Mouse (Mus musculus): Measurements from ENCODE around the gene Otud7a.

Gene Otud7a

DNA sequence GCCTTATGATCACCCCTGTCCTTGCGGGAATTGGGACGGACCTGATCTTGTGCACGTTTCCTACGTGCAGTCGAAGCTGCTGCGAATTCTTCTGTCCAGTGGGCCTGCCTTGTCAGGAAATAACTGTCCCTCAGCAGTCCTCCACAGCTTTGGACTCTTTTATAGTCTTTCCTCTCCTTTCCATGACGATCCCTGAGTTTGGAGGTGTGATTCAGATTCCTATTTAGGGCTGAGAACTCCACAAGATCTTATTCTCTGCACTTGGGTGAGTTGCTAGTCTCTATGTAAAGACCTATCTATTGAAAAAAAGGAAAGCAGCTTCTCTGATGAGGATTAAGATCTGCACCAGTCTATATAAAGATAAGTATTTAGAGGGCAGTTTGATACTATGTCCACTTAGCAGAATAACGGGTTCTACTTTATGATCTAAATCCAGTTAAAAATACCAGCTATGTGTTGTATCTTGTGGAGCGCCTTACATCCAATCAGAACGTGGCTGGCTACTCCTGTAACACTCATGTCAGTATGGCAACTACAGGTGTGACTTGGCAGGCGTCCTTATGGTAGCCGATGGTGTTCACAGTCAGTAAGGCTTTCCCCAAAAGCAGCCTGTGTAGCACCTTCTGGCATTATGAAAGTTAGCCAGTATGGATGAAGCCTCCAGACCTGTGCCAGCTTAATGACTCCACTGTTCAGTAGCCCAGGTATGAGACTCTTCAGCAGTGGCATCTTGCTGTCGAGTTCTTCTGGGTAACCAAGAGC is 274.8 kb downstream of the Otud7a start:
- DNase-seq, result peak; percentile 69

DNA sequence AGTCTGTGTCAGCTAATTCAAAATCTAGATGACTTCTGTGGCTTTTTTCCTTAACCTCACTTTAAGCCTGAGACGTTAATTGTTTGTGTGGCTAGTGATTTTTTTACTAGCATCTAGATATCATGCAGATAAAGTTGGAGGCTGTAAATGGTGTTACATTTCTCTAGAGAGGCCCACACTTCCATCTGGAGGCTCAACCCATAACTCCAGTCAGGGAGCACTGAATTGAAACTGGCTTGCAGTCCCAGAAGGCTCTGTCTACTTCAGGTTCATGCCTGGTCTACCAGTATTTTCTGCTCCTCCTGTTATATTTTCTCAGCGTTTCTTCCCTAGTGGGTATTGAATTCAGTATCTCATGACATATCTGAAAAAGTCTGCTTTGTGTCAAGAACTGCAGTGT is 276.1 kb downstream of the Otud7a start:
- no peak for DNase-seq

DNA sequence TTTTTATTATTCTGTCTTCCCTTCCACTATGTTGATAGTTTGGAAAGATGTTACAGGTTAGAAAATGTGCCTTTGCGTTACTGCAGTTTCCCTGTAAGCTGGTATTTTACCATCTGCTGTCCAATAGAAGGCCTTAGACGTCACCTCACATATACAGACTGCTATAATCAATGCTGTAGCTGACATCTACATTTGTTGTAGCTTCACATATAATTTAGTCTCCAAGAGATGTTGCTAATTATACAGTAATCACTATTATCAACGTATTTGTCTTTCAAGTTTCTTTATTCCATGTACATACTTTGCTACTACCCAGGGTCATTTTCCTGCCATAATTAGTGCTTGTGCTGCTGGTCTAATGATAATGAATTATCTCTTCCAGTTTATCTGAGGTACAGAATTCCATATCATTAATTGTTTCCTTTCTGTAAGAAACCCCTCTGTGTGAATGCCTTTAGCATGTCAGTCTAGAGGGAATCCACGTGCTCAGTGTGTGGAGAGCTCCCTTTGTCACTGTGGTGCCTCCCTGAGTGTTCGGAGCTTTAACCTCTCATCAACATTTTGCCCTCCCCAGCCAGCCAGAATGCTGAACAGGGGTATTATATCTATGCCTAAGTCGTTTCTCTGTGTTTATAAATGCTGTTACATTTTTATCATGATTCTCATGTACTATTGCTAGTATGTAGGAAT is 280.6 kb downstream of the Otud7a start:
- DNase-seq, result no peak

DNA sequence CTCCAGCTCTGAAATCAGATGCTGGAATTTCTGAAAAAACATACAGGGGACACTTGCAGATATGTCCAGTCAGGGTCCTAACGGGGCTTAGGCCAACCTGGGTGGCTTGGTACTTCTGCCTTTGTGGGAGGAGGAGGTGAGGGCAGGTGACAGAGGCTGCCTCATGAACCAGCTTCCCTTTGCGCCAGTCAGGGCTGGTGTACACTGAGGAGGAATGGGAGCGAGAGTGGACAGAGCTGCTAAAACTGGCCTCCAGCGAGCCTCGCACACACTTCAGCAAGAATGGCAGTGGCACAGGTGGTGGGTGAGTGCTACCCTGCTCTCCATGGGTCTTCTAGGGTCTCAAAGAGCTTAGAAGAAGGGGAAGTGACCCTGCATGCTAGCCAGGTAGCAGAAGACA is 285.1 kb downstream of the Otud7a start:
- no peak for DNase-seq

DNA sequence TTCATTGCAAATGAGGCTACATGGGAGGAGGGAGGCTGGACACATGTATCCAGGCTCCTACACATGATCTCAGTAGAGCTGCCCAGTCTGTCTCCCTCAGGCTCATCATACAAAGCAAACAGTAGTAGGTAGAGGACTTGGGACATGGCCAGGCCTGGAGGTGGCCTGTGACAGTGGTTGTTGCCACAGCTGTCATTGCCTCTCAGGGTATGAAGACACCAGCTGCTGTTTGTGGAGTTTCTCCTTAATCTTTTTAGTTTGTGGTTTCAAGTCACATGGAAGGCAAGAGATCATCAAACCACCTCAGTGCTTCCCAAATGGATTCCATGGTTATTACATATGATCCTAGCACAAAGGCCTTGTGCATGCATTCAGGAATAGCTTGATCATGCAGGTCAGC is 285.5 kb downstream of the Otud7a start:
- no peak for DNase-seq

DNA sequence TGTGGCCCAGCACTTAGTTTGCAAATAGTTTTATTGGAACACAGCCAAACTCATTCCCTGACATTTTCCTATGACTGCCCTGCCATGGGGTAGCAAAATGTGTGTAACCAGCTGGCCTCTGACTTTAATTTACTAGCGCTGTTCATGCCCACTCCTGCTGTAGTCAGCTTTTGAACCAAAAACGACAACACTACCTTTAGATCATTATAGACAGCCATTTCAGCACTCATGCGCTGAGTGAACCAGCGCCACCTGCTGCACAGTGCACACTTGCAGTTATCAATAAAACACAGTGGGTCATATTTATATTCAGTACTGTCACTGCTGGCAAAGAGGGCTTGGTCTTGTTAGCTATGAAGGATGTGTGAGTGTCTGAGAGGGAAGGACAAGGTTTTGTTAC is 293.2 kb downstream of the Otud7a start:
- DNase-seq, result no peak

DNA sequence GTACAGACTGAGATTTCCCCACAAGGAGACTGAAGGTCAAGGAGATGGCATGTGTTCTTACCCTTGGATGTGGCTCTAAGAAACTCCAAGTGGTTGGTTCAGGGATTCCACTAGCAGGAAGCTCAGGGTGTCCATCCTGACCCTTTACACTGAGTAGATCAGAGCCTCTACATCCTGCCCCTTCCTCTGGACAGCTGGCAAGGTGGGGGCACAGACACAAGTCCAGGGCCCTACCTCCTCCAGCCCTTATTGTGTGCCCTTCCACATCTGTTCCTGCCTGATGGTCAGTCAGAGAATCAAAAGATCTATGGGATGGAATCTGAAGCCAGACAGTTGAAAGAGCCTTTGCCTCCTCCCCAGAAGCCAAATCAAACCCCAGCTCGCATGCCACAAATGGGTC is 293.6 kb downstream of the Otud7a start:
- DNase-seq, result no peak

DNA sequence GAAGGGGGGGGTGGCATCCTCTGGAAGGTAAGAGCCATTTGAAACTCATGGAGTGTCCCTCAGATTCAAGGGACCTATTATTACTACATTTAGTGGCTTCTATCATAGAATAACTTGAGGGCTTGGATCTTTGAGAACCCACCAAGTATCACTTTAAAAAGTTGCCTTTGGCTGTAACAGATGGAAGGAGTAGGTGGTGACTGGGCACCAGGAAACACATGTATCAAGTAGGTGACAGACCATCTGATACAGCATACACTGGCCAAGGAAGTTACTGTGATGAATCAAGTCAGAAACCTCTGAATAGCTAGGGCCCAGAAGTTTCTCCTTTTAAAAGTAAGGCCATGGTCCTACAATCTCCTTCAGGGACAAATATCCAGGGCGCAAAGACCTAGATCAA is 298.6 kb downstream of the Otud7a start:
- no peak for DNase-seq

DNA sequence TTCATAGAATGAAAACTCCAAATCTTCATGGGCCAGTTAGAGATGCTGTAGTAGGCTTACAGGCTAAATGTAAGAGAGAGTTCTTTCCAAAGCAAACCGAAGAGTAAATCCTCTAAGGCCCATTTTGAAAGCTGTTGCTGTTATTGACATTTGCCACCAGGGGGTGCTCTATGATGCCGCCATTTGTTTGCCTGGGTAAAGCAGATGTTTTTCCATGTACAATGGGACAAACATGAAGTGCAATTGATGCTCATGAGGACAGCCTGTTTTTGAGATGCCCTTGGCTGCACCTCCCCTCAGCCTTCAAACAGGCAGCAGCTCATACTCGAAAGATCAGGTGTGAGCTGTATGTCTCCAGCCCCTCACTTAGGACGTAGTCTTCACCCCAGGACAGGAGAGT is 307.5 kb downstream of the Otud7a start:
- DNase-seq, result peak; percentile 68

DNA sequence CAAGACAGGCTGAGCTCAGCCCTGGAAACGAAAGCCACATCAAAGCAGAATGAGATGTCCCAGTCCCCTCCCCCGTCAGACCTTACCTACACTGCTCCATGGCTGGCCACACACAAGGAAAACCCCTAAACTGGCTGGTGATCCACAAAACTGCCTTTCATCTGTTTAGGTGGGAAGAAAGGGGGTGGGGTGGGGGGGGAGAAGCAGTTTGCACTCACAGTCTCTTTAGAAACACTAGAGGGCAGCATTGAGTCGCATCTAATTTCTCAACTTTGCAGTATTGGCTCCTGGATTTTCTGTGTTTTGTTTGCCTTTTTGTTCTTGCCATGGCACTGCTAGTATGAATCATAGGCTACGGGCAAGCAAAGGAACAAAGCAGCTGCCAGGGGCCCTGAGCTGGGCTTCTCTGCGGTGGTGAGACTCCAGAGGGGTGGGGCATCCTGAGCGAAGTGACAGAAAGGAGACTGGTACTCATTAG is 308.8 kb downstream of the Otud7a start:
- DNase-seq, result peak; percentile 91

DNA sequence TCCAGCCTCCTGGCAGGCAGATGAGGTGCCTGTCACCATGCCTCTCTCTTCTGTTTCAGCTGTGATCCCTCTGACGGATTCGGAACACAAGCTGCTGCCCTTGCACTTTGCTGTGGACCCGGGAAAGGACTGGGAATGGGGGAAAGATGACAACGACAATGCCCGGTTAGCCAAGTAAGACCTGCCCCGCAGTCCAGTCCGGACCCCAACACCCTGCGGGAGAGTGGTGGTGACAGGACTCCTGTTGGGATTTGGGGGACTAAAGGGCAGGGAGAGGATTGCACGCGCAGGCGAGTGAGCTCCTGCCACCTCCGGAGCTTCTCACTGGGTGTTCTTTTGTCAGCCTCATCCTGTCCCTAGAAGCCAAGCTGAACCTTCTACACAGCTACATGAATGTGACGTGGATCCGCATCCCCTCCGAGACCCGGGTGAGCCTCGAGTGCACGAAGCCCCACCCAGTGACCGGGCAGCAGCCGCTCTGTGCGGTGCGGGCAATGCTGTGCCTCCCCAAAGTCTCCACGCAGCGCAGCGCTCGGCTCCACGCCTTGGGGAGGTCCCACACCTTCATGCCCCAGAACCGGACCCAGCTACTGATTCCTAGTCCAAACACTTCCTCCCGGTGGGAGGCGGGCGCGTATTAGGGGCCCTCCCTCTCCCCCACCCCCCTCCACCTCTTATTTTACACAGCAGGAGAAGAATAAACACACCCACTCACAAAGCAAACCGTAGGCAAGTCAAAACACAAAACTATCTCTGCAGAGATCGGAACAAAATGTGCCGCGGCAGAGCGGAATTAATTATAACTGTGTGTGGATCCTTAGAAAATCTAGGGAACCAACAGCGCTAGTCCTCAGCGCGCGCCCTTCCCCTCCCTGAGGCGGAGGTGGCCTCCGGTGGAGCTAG is 310.3 kb downstream of the Otud7a start:
- DNase-seq, result no peak

DNA sequence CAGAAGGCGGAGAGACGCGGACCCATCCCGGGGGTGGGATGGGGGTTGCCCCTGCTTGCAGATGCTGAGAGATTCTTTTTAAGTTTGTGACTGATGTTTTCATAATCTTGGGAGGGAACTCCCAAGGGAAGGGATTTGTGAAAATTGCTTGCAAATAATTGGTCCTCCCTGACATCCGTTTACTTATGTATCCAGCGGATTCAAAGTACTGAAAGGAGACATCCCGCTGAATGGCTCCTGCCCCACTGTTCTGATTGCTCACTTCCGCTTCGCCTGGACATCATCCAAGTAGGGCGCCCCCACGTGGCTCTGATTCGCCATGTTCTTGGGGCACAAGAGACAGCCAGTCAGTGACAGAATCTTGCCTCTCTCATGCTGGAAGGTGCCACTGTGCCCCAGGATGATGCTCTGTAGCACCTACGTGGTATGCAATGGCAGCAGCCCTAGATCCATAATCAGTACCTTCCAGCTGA is 311.0 kb downstream of the Otud7a start:
- DNase-seq, result peak; percentile 82

DNA sequence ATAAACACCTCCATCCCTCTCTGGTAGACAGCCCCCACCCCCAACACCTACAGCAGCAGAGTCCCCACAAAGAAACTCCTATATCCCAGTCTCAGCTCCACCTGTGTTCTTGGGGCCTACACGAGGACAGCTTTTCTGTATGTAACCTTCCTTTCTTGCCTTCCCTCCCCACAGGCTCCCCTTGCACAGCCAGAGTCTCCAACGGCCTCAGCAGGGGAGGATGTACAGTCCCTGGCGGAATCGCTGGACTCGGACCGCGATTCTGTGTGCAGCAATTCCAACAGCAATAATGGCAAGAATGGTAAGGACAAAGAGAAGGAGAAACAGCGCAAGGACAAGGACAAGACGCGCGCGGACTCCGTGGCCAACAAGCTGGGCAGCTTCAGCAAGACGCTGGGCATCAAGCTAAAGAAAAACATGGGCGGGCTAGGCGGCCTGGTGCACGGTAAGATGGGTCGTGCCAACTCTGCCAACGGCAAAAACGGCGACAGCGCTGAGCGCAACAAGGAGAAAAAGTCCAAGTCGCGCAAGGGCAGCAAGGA is 312.7 kb downstream of the Otud7a start:
- DNase-seq, result no peak

DNA sequence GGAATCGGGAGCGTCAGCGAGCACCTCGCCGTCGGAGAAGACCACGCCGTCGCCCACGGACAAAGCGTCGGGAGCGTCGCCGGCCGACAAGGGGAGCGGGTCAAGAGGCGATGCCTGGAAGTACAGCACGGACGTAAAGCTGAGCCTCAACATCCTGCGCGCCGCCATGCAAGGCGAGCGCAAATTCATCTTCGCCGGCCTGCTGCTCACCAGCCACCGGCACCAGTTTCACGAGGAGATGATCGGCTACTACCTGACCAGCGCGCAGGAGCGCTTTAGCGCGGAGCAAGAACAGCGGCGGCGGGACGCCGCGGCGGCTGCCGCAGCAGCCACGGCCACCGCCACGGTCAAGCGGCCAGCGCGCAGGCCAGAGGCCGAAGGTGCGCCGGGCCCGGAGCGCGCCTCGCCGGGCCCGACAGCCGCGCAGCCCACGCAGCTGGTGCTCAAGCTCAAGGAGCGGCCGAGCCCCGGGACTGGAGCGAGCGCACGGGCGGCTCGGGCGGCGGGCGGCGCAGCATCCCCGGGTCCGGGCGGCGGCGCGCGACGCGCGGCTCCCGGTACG is 313.2 kb downstream of the Otud7a start:
- no peak for DNase-seq

DNA sequence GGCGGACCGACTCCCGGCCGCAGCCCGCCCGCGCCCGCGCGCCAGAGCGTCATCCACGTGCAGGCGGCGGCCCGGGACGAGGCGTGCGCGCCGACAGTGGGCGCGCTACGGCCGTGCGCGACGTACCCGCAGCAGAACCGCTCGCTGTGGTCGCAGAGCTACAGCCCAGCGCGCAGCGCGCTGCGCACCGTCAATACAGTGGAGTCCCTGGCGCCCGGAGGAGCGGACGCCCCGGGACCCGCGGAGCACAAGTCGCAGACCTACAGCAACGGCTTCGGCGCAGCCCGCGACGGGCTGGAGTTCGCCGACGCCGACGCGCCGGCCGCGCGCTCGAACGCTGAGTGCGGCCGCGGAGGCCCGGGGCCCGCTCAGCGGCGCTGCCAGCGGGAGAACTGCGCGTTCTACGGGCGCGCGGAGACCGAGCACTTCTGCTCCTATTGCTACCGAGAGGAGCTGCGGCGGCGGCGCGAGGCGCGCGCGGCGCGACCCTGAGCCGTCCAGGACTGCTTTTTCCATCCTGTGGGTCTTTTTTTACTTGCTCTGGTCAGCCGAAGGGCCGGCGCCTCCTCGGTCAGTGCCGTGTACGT is 313.8 kb downstream of the Otud7a start:
- no peak for DNase-seq

DNA sequence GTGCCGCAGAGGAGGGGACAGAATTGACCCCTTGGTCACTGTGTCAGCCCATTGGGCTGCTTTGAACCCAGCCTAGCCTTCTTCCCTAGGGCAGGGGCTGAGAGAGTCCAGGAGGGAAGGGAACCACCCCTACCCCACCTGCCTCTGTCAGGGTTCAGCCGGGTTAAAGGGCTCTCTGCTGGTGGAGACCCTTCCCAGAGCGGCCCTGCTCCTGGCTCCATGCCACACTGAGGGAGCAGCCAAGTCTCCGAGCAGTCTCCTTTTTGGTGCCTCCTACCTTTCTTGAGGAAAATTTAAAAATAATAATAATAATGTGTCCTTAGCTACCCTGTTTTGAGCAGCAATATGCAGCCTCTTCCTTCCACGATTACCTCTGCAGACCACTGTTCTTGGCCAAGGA is 315.1 kb downstream of the Otud7a start:
- no peak for DNase-seq

DNA sequence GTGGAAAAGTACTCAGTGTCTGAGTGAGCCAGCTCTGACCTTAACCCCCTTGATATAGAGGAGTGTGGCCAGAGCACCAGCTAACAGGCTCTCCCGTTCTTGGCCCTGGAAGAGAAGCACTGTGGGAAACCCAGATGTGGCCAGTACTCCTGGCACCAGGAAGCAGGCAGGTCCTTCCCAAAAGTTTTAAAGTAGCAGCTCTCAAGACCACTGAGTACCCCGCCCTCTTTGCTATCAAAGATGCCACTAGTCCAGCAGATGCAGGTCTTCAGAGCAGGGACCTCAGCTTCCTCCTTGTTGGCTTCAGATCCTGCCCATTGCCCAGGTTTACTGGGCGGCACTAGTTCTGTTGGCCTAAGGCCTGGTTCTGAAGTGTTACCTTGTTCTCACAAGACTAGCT is 318.0 kb downstream of the Otud7a start:
- DNase-seq, result no peak

DNA sequence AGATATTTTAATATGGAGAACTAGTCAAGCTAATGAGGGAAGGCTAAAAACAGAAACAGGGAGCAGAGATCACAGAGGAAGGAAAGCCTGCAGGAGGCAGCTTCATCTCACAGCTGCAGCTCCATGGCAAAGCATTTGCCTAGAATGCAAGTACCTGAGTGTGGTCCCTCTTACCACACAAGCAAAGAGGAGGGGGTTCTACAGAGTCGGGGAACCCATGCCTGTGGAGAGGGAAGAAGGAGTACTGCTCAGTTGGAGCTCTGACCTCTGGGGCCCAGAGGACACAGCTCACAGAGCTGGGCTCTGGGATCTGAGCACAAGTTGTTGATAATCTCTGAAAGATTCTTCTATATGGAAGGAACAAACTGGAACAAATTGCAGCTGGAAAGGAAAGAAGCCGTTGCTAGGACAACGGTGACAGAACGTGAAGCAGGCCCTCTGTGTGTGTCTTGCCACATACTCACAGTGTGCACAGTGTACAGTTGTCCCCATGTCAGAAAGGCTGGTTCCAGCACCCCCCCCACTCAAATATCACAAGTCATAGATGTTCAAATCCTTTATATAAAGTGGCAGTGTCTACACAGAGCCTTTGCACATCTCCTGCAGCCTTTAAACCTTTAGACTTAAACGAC is 324.0 kb downstream of the Otud7a start:
- DNase-seq, result no peak

DNA sequence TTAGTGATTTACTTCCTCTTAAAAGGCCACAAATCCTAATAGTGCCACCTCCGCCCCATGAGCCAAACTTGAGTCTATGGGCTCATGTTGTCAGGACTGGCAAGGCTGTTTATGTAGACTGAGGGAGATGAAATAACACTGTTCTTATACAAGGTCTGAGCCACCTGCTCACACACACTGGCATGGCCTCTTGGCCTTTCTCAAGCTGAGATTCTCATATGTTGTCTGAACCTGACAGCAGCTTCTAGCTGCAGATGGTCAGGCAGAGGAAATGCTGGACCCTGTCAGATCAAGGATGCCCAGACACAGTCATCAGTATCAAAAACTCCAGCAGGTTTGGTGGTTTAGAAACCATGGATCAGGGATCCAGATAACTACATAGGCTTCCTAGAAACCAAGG is 328.7 kb downstream of the Otud7a start:
- peak; percentile 55 for DNase-seq

DNA sequence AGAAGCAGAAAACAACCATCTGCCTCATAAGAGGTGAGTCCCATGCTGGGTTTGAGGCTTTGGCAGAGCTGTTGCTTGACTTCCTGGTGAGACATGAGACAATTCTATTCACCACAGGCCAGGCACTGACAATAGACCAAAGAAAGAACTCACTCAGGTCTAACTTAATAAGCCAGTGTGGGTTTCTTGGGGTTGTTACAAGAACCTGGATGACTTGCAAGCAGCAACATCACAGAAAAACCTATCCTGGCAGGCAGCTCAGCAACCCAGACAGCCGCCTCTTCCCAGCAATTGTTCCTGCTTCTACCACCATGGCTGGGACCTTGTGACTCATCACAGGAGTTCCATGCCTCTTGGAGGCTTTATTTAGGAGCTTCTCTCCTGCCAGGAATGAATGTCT is 329.7 kb downstream of the Otud7a start:
- DNase-seq, result peak; percentile 68

DNA sequence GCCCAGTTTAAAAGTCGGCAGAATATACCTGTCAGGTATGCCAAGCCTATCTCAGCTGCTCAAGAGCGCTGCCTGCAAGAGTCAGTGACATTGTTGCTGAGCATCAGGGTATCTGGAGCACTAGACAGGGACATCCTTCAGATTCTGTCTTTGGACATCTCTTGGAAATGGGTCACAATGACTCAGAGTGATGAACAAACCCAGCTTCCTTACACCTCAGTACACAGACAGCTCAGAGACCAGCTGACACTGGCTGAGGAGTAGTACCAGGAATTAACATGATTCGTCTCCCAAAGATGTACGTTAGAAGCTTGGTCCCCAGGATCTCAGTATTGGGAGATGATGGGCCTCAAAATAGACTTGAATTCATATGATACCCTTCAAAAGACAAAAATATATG is 332.8 kb downstream of the Otud7a start:
- peak; percentile 58 for DNase-seq

DNA sequence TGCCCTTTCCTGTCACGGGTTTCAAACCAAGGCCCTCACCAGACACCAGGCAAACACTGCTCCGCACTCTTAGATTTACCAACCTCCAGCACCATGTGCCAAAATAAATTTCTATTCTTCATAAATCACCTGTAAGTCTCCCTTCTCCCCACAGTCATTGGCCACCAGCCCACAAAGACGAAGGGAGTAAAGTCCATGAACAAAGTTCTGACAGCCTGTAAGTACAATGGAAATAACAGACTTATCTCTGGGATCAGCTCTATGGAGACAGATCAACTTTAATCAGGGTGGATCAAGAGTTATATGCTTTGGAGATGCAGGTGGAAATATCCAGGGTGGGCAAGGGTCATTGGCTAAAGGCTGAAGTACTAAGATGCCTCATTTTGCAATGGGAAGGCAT is 336.3 kb downstream of the Otud7a start:
- DNase-seq, result no peak
